Mouse (Mus musculus): ENCODE measurements around the gene Phactr4.

- TF ChIP-seq CTCF (IDR thresholded peaks at IDR 0.05; ENCODE audit: low read depth) = no peak
- no peak for TF ChIP-seq EP300 (IDR thresholded peaks at IDR 0.05; ENCODE audit: low read depth)
Measured at GRCm38 (mm10) chr4:132403063-132403660, 19.1 kb downstream of the Phactr4 start.

Measured in heart, postnatal 0 days (tissue).